ENCODE assay signal across 14 mouse cellular contexts in genomic region chr2:31327186-31327585, GRCm38 (mm10).
"Had no signal": no experiment of that assay in that cellular context is flagged by ENCODE, and none has a peak within 500 bp of the region (broad histone marks: within the 10 kb centered on the region; RNA-seq: fewer than 3 reads in every experiment).

No protein-coding gene starts in this region.

- ATAC-seq: intestine, postnatal 0 days; lung, postnatal 0 days had no signal

- H3K9me3 ChIP-seq: limb, embryonic 13.5 days; liver, embryonic 15.5 days; stomach, embryonic 15.5 days had no signal

- H3K4me1 ChIP-seq: limb, embryonic 13.5 days; liver, embryonic 15.5 days had no signal

- H3K4me3 ChIP-seq: limb, embryonic 13.5 days; liver, embryonic 15.5 days; stomach, embryonic 15.5 days had no signal

- DNase-seq: kidney, adult 8-10 months; kidney, postnatal 36 days; lung, adult 2 months; lung, postnatal 4 days; right cerebral cortex, postnatal 14 days; thymus, adult 2 months; thymus, postnatal 25 days had no signal

- H3K9ac ChIP-seq: limb, embryonic 13.5 days; liver, embryonic 15.5 days; stomach, embryonic 15.5 days had no signal

- H3K27ac ChIP-seq: kidney, postnatal 0 days; limb, embryonic 13.5 days; liver, embryonic 15.5 days; stomach, embryonic 15.5 days had no signal

- H3K27me3 ChIP-seq: limb, embryonic 13.5 days; liver, embryonic 15.5 days; stomach, embryonic 15.5 days had no signal

- H3K4me2 ChIP-seq: limb, embryonic 13.5 days; liver, embryonic 11.5 days; liver, embryonic 15.5 days; stomach, embryonic 15.5 days had no signal

- H3K36me3 ChIP-seq: limb, embryonic 13.5 days; liver, embryonic 15.5 days; stomach, embryonic 15.5 days had no signal
